Mouse (Mus musculus) neural tube, embryonic 12.5 days (tissue): ENCODE measurements around the gene Ccdc120. TPM values are rescaled to one million over a fixed set of nuclear protein-coding genes. Genes with fewer than 3 reads are reported as not detected.
A peak's percentile ranks its signal among the peaks of the same experiment; 100 is the strongest.
"Not testable (repeated sequence)": the region's sequence is repeated elsewhere in the genome, so short reads cannot be mapped to it uniquely, and the experiment has no call there.

Experiments
- ATAC-seq: fragments of 200-750 bp; cut with Nextera tagmentation; 2 replicates; pipeline ENCODE4 v1.8.0; 2017; ENCODE audit warnings: low read depth, mild to moderate bottlenecking, moderate TSS enrichment, moderate library complexity; ENCODE audit not compliant: low FRiP score
- H3K27ac ChIP-seq: fragments of 300-500 bp; sonication (generic); 2 replicates; pipeline ENCODE4 v1.5.1; 2016
- H3K27me3 ChIP-seq: fragments of 300-500 bp; sonication (generic); replicated peaks from 2 replicates; pipeline ENCODE4 v1.6.1; 2016; ENCODE audit warnings: mild to moderate bottlenecking
- H3K36me3 ChIP-seq: fragments of 300-500 bp; sonication (generic); 2 replicates; pipeline ENCODE4 v1.6.1; 2016; ENCODE audit warnings: mild to moderate bottlenecking
- H3K4me1 ChIP-seq: fragments of 300-500 bp; sonication (generic); 2 replicates; pipeline ENCODE4 v1.6.1; 2016
- H3K4me2 ChIP-seq: fragments of 300-500 bp; sonication (generic); replicated peaks from 2 replicates; pipeline ENCODE4 v1.6.1; 2016; ENCODE audit warnings: mild to moderate bottlenecking
- H3K4me3 ChIP-seq: fragments of 300-500 bp; sonication (generic); 2 replicates; pipeline ENCODE4 v1.5.1; 2016
- H3K9ac ChIP-seq: fragments of 300-500 bp; sonication (generic); 2 replicates; pipeline ENCODE4 v1.6.1; 2016; ENCODE audit warnings: mild to moderate bottlenecking
- H3K9me3 ChIP-seq: fragments of 300-500 bp; sonication (generic); 2 replicates; pipeline ENCODE4 v1.6.1; 2016; ENCODE audit warnings: mild to moderate bottlenecking
- WGBS: fragments of 180-500 bp; shearing (Covaris S2); methylation state at CpG from one replicate; pipeline ENCODE4 v1.1.7; 2016; 5-methylcytosine and 5-hydroxymethylcytosine counted together
- polyA plus RNA-seq: library from polyadenylated mRNA; unstranded; fragments of >200 nt; fragmentation: Nextera tagmentation; extraction: Ambion mirVana; gene quantifications from 2 replicates; pipeline ENCODE4 v1.2.1, GENCODE M21; 2016

Gene Ccdc120
- polyA plus RNA-seq, 1 experiment from 2014 or later = 34.8 TPM

- Histone ChIP-seq H3K9me3 (no peaks in the 10 kb centered on the region), H3K4me3 (no peak overlapping the region), H3K36me3 (peaks cover 29% of the 10 kb centered on the region), H3K27me3 (no peaks in the 10 kb centered on the region), H3K4me1 (no peaks in the 10 kb centered on the region), H3K27ac (no peak overlapping the region), H3K9ac (no peak overlapping the region), H3K4me2 (no peak overlapping the region)
- 53% methylated on average over 2 of the region's 2 CpGs for WGBS
- no peak for ATAC-seq
Observed at GRCm38 (mm10) chrX:7772766-7773165, 22.1 kb upstream of the Ccdc120 start.

GRCm38 (mm10) chrX:7769302-7770017 is 18.8 kb upstream of the Ccdc120 start:
- Histone ChIP-seq H3K4me1 (peaks cover 9% of the 10 kb centered on the region; the same call in 1 of the 2 replicates), H3K9ac (no peak overlapping the region), H3K36me3 (peaks cover 42% of the 10 kb centered on the region), H3K4me3 (no peak overlapping the region), H3K9me3 (no peaks in the 10 kb centered on the region), H3K27me3 (no peaks in the 10 kb centered on the region), H3K4me2 (no peak overlapping the region), H3K27ac (no peak overlapping the region)
- 89% methylated on average over 7 of the region's 7 CpGs for WGBS
- no peak for ATAC-seq

- Histone ChIP-seq H3K27ac (no peak overlapping the region), H3K27me3 (no peaks in the 10 kb centered on the region), H3K9ac (no peak overlapping the region), H3K4me1 (peaks cover 9% of the 10 kb centered on the region; the same call in 1 of the 2 replicates), H3K4me3 (peak overlapping the region; percentile 18), H3K4me2 (peak overlapping the region; percentile 69), H3K9me3 (no peaks in the 10 kb centered on the region), H3K36me3 (peaks cover 27% of the 10 kb centered on the region)
- no peak for ATAC-seq
- 21% methylated on average over 11 of the region's 11 CpGs for WGBS
Observed at GRCm38 (mm10) chrX:7765764-7766163, 15.1 kb upstream of the Ccdc120 start.

- peak overlapping the region; percentile 69 for H3K4me2 ChIP-seq
- H3K9me3 ChIP-seq = no peaks in the 10 kb centered on the region
- no peak overlapping the region for H3K27ac ChIP-seq
- no peak for ATAC-seq
- no peak overlapping the region; the same call in 1 of the 2 replicates for H3K9ac ChIP-seq
- no peaks in the 10 kb centered on the region for H3K27me3 ChIP-seq
- H3K36me3 ChIP-seq = peaks cover 22% of the 10 kb centered on the region; the same call in 1 of the 2 replicates
- peaks cover 9% of the 10 kb centered on the region; the same call in 1 of the 2 replicates for H3K4me1 ChIP-seq
- peak overlapping the region; percentile 18 for H3K4me3 ChIP-seq
- WGBS = 18% methylated on average over 11 of the region's 13 CpGs
Observed at GRCm38 (mm10) chrX:7765281-7765670, 14.6 kb upstream of the Ccdc120 start.

- Histone ChIP-seq H3K4me1 (peaks cover 9% of the 10 kb centered on the region; the same call in 1 of the 2 replicates), H3K4me3 (peak overlapping the region; percentile 57), H3K27me3 (no peaks in the 10 kb centered on the region), H3K27ac (no peak overlapping the region), H3K36me3 (peaks cover 18% of the 10 kb centered on the region; the same call in 1 of the 2 replicates), H3K9ac (no peak overlapping the region; the same call in none of the 2 replicates), H3K4me2 (peak overlapping the region; percentile 69), H3K9me3 (no peaks in the 10 kb centered on the region)
- no peak for ATAC-seq
- WGBS = 22% methylated on average over 8 of the region's 9 CpGs
Observed at GRCm38 (mm10) chrX:7764657-7765280, 14.1 kb upstream of the Ccdc120 start.

- H3K4me1 ChIP-seq = peaks cover 9% of the 10 kb centered on the region; the same call in 1 of the 2 replicates
- peak overlapping the region; percentile 57 for H3K4me3 ChIP-seq
- peak overlapping the region; percentile 69 for H3K4me2 ChIP-seq
- no peaks in the 10 kb centered on the region for H3K27me3 ChIP-seq
- ATAC-seq = no peak
- no peaks in the 10 kb centered on the region for H3K9me3 ChIP-seq
- peak overlapping the region; percentile 60 for H3K9ac ChIP-seq
- WGBS = 19% methylated on average over 22 of the region's 22 CpGs
- H3K27ac ChIP-seq = no peak overlapping the region
- H3K36me3 ChIP-seq = peaks cover 18% of the 10 kb centered on the region; the same call in 1 of the 2 replicates
Observed at GRCm38 (mm10) chrX:7763631-7764393, 13.1 kb upstream of the Ccdc120 start.

- H3K4me3 ChIP-seq = peak overlapping the region; percentile 57
- peak overlapping the region; percentile 69 for H3K4me2 ChIP-seq
- H3K9ac ChIP-seq = peak overlapping the region; percentile 60
- 11% methylated on average over 21 of the region's 21 CpGs for WGBS
- peak; percentile 51 for ATAC-seq
- H3K4me1 ChIP-seq = peaks cover 9% of the 10 kb centered on the region; the same call in 1 of the 2 replicates
- H3K27me3 ChIP-seq = no peaks in the 10 kb centered on the region
- no peak overlapping the region; the same call in 1 of the 2 replicates for H3K27ac ChIP-seq
- no peaks in the 10 kb centered on the region for H3K9me3 ChIP-seq
- peaks cover 14% of the 10 kb centered on the region; the same call in 1 of the 2 replicates for H3K36me3 ChIP-seq
Observed at GRCm38 (mm10) chrX:7762921-7763197, 12.2 kb upstream of the Ccdc120 start.

GRCm38 (mm10) chrX:7762137-7762920 is 11.6 kb upstream of the Ccdc120 start, which contains the start of gene Tfe3:
Gene Tfe3, plus strand, starts transcription at chrX:7762560.
- H3K4me2 ChIP-seq = peak within 1 kb of the TSS; percentile 69
- no peaks in the 10 kb centered on the region for H3K9me3 ChIP-seq
- peaks cover 9% of the 10 kb centered on the region; the same call in 1 of the 2 replicates for H3K36me3 ChIP-seq
- no peaks in the 10 kb centered on the region for H3K27me3 ChIP-seq
- H3K9ac ChIP-seq = peak within 1 kb of the TSS; percentile 60
- H3K4me3 ChIP-seq = peak within 1 kb of the TSS; percentile 57
- peaks cover 9% of the 10 kb centered on the region; the same call in 1 of the 2 replicates for H3K4me1 ChIP-seq
- no peak within 1 kb of the TSS; the same call in 1 of the 2 replicates for H3K27ac ChIP-seq
- ATAC-seq = peak; percentile 95
- WGBS = 16% methylated on average over 37 of the region's 38 CpGs

GRCm38 (mm10) chrX:7753627-7754026 is 2.9 kb upstream of the Ccdc120 start:
- WGBS = 15% methylated on average over 3 of the region's 3 CpGs
- H3K27me3 ChIP-seq, H3K36me3 ChIP-seq, H3K27ac ChIP-seq, H3K9me3 ChIP-seq, H3K9ac ChIP-seq, H3K4me3 ChIP-seq, H3K4me2 ChIP-seq, H3K4me1 ChIP-seq: not testable (repeated sequence)
- 0 out of 2 replicates have a peak, but pooled peaks have one; percentile 30 for ATAC-seq

GRCm38 (mm10) chrX:7745429-7745828 is 5.3 kb downstream of the Ccdc120 start:
- Histone ChIP-seq H3K9me3 (no peaks in the 10 kb centered on the region), H3K9ac (no peak overlapping the region), H3K4me1 (no peaks in the 10 kb centered on the region), H3K4me2 (no peak overlapping the region), H3K4me3 (no peak overlapping the region), H3K27me3 (no peaks in the 10 kb centered on the region), H3K27ac (no peak overlapping the region), H3K36me3 (no peaks in the 10 kb centered on the region)
- no peak for ATAC-seq
- 85% methylated on average over 8 of the region's 8 CpGs for WGBS

- no peak overlapping the region for H3K4me3 ChIP-seq
- no peak for ATAC-seq
- no peaks in the 10 kb centered on the region for H3K36me3 ChIP-seq
- no peak overlapping the region for H3K9ac ChIP-seq
- no peaks in the 10 kb centered on the region for H3K9me3 ChIP-seq
- WGBS = 73% methylated on average over 1 of the region's 1 CpGs
- H3K4me1 ChIP-seq = no peaks in the 10 kb centered on the region
- H3K27me3 ChIP-seq = no peaks in the 10 kb centered on the region
- H3K27ac ChIP-seq = no peak overlapping the region
- no peak overlapping the region for H3K4me2 ChIP-seq
Observed at GRCm38 (mm10) chrX:7744940-7745339, 5.8 kb downstream of the Ccdc120 start.
